Mouse (Mus musculus) liver, embryonic 16.5 days (tissue): ENCODE data around the gene Erbb3. TPM values are rescaled to one million over a fixed set of nuclear protein-coding genes. Genes with fewer than 3 reads are reported as not detected.

Experiments used
- ATAC-seq: fragments of 200-750 bp; cut with Nextera tagmentation; 2 replicates; pipeline ENCODE4 v1.8.0; 2017; ENCODE audit warnings: low read depth, mild to moderate bottlenecking, moderate number of reproducible peaks, moderate library complexity
- H3K27ac ChIP-seq: fragments of 300-500 bp; sonication (generic); 2 replicates; pipeline ENCODE4 v1.5.1; 2014; ENCODE audit warnings: mild to moderate bottlenecking, low read length
- H3K27me3 ChIP-seq: fragments of 300-500 bp; sonication (generic); 2 replicates; pipeline ENCODE4 v1.6.1; 2014; ENCODE audit warnings: low read depth, low read length, mixed read lengths; ENCODE audit not compliant: control insufficient read depth, insufficient read depth
- H3K36me3 ChIP-seq: fragments of 300-500 bp; sonication (generic); 2 replicates; pipeline ENCODE4 v1.6.1; 2014; ENCODE audit warnings: mild to moderate bottlenecking; ENCODE audit not compliant: control insufficient read depth, insufficient read depth
- H3K4me1 ChIP-seq: fragments of 300-500 bp; sonication (generic); 2 replicates; pipeline ENCODE4 v1.6.1; 2014; ENCODE audit warnings: low read depth, low read length, mixed read lengths; ENCODE audit not compliant: control insufficient read depth
- H3K4me2 ChIP-seq: fragments of 300-500 bp; sonication (generic); 2 replicates; pipeline ENCODE4 v1.6.1; 2014; ENCODE audit warnings: low read depth, low read length, mixed read lengths
- H3K4me3 ChIP-seq: fragments of 300-500 bp; sonication (generic); 2 replicates; pipeline ENCODE4 v1.5.1; 2014; ENCODE audit warnings: low read depth, mild to moderate bottlenecking, low read length
- H3K9ac ChIP-seq: fragments of 300-500 bp; sonication (generic); 2 replicates; pipeline ENCODE4 v1.6.1; 2014; ENCODE audit warnings: low read depth, low read length
- H3K9me3 ChIP-seq: fragments of 300-500 bp; sonication (generic); replicated peaks from 2 replicates; pipeline ENCODE4 v1.6.1; 2016; ENCODE audit warnings: low read length; ENCODE audit not compliant: control insufficient read depth
- WGBS: fragments of 180-500 bp; shearing (Covaris S2); extraction: QIAGEN DNeasy Blood & Tissue Kit; methylation state at CpG from one replicate; pipeline ENCODE4 v1.1.7; 2014; ENCODE audit not compliant: insufficient replicate concordance; 5-methylcytosine and 5-hydroxymethylcytosine counted together
- polyA plus RNA-seq: library from polyadenylated mRNA; unstranded; fragments of >200 nt; fragmentation: Nextera tagmentation; extraction: Ambion mirVana; gene quantifications from 2 replicates; pipeline ENCODE4 v1.2.1, GENCODE M21; 2015

Erbb3 gene
- polyA plus RNA-seq, 1 experiment from 2014 or later = 5.2 TPM

DNA sequence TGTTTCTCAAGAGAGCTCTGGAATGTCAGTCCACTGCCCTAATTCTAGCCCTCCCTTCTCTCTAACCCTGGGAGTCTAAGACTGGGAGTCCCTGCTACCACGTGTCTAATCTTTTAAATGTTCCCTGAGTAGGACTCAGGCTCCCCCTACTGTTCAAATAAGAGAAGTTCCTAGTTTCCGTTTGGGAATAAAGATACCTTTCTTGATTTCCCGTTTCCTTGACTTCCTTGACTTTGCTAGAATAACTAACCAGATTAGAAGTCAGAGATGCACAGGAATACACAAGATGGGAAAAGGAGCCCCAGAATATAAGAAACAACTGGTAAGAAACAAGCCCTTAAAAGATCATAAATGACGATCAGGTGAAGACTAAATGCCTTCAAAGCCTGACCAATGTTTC, 43.1 kb downstream of the Erbb3 start:
- 5% methylated on average over 4 of the region's 4 CpGs for WGBS
- H3K36me3 ChIP-seq = peaks cover 22% of the 10 kb centered on the region
- H3K27me3 ChIP-seq = no peaks in the 10 kb centered on the region
- peak overlapping the region; percentile 81 for H3K9ac ChIP-seq
- H3K4me2 ChIP-seq = peak overlapping the region; percentile 86
- H3K27ac ChIP-seq = peak overlapping the region; percentile 83
- H3K4me3 ChIP-seq = peak overlapping the region; percentile 75
- ATAC-seq = no peak
- H3K4me1 ChIP-seq = peaks cover 12% of the 10 kb centered on the region
- H3K9me3 ChIP-seq = no peaks in the 10 kb centered on the region

DNA sequence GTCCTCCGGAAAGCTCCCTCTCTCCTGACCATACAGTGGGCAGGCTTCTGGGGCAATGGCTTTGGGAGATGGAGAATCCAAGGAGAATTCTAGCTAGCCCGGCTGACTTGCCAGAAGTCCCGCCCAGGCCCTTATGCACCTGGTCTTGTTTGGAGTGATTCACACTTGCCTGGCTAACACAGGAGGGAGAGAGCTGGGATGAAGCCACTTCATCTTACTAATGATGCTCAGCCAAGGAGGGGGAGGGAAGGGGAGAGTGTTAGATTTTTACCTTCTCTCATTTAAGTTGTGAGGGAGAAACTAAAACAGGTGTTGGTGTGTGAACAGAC, 43.9 kb downstream of the Erbb3 start:
- peaks cover 12% of the 10 kb centered on the region for H3K4me1 ChIP-seq
- H3K27me3 ChIP-seq = no peaks in the 10 kb centered on the region
- no peak overlapping the region for H3K9ac ChIP-seq
- H3K4me3 ChIP-seq = no peak overlapping the region
- H3K4me2 ChIP-seq = no peak overlapping the region
- ATAC-seq = no peak
- no peak overlapping the region for H3K27ac ChIP-seq
- no peaks in the 10 kb centered on the region for H3K9me3 ChIP-seq
- H3K36me3 ChIP-seq = peaks cover 22% of the 10 kb centered on the region
- 82% methylated on average over 3 of the region's 3 CpGs for WGBS

DNA sequence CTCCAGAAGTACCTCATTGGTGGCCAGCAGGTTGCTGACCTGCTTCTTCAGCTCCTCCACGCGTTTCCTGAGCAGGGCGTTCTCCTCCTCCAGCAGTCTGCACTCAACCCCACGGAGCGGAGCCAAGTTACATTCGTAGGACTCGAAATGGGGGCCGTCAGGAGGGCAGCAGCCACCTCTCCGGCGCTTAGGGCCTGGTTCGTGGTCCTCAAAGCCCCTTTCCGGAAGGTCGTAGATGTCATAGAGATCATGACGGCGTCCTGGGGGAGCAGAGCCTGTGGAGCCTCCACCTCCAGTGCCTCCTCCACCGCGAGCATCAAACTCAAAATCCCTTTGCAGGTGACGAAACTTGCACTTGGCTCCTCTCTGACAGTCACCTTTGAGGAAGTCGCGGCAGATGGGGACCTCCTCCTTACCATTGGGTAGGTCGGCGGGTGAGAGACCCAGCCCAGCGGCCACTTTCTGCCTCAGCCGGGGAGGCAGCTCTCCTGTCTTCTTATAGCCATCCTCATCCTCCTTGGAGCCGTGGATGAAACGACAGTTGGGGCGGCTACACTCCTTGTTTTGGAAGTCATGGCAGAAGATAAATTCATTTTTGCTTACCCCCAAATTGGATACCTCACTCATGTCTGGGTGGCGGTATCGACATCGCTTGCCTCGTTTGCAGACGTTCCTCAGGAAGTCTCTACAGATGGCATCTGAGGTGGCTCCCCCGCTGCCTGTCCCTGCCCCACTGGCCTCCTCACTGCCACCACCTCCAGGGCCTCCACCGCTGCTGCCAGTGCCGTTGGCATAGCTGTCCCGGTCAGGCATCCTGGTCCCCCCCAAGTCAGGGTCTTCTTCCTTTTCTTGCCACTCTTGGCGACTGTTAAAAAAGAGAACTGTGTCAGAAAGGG, 44.5 kb downstream of the Erbb3 start:
- Histone ChIP-seq H3K27me3 (no peaks in the 10 kb centered on the region), H3K9me3 (no peaks in the 10 kb centered on the region), H3K4me1 (peaks cover 12% of the 10 kb centered on the region), H3K4me2 (no peak overlapping the region), H3K9ac (no peak overlapping the region), H3K27ac (no peak overlapping the region), H3K36me3 (peaks cover 22% of the 10 kb centered on the region), H3K4me3 (no peak overlapping the region)
- WGBS = 88% methylated on average over 37 of the region's 37 CpGs
- ATAC-seq = no peak

DNA sequence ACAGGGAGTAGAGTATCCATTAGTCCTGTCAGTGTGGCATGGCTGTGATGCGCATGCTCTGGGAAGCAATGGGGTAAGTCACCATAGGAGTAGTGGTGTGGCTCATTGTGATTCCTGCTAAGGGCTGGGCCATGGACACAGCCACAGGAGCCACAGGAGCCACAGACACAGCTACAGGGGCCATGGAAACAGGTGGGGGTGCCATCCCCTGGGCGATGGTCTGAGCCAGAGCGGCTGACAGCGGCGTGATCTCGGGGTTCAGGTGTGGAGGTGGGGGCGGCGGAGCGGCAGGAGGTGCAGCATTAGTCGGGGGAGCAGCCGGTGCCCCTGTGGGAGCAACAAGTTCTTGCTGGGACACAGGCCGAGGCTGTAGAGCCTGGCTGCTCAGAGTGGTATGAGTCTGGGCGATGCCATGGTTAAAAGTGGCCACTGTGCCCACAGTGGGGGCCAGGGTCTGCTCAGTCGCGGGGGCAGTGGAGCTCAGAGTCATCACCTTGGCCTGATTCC, 45.2 kb downstream of the Erbb3 start:
- H3K27me3 ChIP-seq = no peaks in the 10 kb centered on the region
- H3K9ac ChIP-seq = no peak overlapping the region
- H3K4me3 ChIP-seq = no peak overlapping the region
- H3K4me2 ChIP-seq = no peak overlapping the region
- peaks cover 8% of the 10 kb centered on the region for H3K4me1 ChIP-seq
- no peak overlapping the region for H3K27ac ChIP-seq
- no peak for ATAC-seq
- no peaks in the 10 kb centered on the region for H3K9me3 ChIP-seq
- WGBS = 90% methylated on average over 15 of the region's 15 CpGs
- peaks cover 22% of the 10 kb centered on the region for H3K36me3 ChIP-seq

DNA sequence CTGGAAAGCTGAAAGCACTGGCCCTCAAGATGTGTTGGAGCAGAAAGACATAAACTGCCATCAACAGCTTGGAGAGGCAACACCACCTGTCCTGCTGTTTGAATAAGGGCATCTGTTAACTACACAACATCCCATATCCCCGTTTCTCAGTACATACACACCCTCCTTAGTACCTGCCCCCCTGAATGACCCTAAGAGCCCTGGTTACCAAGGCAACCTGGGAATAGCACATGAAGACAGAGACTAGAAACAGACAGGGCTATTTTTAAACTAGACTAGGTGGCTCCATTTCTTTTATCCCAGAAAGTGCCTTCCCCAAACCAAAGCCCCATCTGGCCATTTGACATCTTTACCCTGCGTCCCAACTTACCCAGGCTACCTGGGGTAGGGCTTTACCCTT, 46.4 kb downstream of the Erbb3 start:
- WGBS = 71% methylated on average over 2 of the region's 2 CpGs
- Histone ChIP-seq H3K27me3 (no peaks in the 10 kb centered on the region), H3K4me3 (no peak overlapping the region), H3K27ac (no peak overlapping the region), H3K9ac (no peak overlapping the region), H3K36me3 (peaks cover 22% of the 10 kb centered on the region), H3K4me1 (peaks cover 8% of the 10 kb centered on the region), H3K9me3 (no peaks in the 10 kb centered on the region), H3K4me2 (no peak overlapping the region)
- ATAC-seq = no peak

DNA sequence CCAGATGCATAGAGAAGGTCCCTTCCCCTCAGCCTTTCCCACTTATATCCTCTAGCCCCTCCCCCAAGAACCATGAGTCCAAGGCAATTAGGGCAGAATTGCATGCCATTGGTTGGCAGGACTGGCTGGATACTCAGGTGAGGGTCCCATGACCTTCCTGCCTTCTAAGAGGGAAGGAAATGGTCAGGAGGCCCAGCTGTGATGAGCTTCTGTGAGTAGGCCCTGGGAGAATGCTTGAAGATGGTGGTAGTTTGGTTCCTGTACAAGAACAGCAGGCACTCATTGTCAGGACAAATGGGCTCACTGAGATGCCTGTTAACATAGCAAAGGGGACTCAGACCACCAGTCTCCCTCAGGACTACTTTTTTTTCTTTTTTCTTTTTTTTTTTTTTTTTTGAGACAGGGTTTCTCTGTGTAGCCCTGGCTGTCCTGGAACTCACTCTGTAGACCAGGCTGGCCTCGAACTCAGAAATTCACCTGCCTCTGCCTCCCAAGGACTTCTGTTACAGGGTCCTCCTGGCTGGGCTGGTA, 51.0 kb downstream of the Erbb3 start:
- no peak overlapping the region for H3K27ac ChIP-seq
- H3K4me2 ChIP-seq = no peak overlapping the region
- ATAC-seq = no peak
- H3K4me3 ChIP-seq = no peak overlapping the region
- no peaks in the 10 kb centered on the region for H3K27me3 ChIP-seq
- H3K4me1 ChIP-seq = peaks cover 15% of the 10 kb centered on the region
- no peaks in the 10 kb centered on the region; the same call in 1 of the 2 replicates for H3K36me3 ChIP-seq
- 69% methylated on average over 1 of the region's 1 CpGs for WGBS
- no peak overlapping the region for H3K9ac ChIP-seq
- no peaks in the 10 kb centered on the region for H3K9me3 ChIP-seq

DNA sequence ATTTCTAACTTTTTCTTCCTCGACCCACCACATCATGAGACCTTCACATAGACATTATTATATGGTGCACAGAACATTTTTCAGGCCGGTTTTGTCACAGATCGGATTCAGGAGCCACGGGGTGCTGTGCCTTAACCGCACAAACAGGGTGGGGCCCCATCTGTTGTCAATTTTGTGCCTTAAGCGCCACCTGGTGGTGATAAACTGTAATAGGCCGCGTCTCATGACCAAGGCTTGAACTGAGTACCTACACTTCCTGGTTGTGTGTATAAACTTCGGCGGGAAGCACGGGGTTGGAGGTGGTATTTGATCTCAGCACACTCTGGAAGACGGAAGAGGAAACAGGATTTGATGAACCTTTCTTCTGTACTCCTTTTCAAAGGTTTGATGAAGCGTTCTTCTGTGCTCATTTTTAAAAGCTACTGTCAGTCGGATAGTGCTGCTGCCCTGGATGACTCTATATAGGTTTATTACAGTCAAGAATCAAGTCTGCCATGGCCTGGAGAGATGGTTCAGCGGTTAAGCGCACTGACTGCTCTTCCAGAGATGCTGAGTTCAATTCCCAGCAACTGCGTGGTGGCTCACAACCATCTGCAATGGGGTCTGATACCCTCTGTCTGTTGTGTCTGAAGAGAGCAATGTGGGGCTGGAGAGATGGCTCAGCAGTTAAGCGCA, 53.0 kb downstream of the Erbb3 start:
- Histone ChIP-seq H3K4me1 (peaks cover 15% of the 10 kb centered on the region), H3K27me3 (no peaks in the 10 kb centered on the region), H3K4me2 (peak overlapping the region; percentile 51), H3K4me3 (peak overlapping the region; percentile 31), H3K27ac (peak overlapping the region; percentile 46), H3K9me3 (no peaks in the 10 kb centered on the region), H3K36me3 (no peaks in the 10 kb centered on the region), H3K9ac (peak overlapping the region; percentile 2)
- WGBS = 13% methylated on average over 18 of the region's 18 CpGs
- ATAC-seq = peak; percentile 98

DNA sequence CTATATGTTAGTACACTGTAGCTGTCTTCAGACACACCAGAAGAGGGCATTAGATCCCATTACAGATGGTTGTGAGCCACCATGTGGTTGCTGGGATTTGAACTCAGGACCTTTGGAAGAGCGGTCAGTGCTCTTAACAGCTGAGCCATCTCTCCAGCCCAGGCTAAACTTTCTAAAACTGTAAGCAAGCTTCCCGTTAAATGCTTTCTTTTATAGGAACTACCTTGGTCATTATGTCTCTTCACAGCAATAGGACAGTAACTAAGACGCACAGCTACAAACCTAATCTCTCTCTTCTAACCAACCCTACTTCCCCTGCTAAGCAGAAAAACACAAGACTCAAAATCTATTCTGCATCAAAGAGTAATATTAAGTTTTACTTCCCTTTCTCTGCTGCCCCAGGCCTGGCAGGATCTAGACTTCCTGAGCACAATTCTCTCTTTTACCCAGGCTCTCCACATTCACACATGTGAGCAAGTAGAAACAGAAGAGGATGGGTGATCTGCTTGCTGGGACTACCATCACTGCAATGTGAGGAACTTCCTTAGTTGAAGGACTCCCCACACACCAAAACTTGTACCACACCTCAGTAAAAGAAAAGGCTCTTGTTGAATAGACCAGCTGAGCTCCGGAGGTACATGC, 53.7 kb downstream of the Erbb3 start:
- peak overlapping the region; percentile 2; the same call in 1 of the 2 replicates for H3K9ac ChIP-seq
- H3K4me2 ChIP-seq = peak overlapping the region; percentile 51
- peak overlapping the region; percentile 31; the same call in 1 of the 2 replicates for H3K4me3 ChIP-seq
- no peaks in the 10 kb centered on the region for H3K9me3 ChIP-seq
- H3K27ac ChIP-seq = peak overlapping the region; percentile 46
- peak; percentile 17 for ATAC-seq
- no peaks in the 10 kb centered on the region for H3K36me3 ChIP-seq
- peaks cover 15% of the 10 kb centered on the region for H3K4me1 ChIP-seq
- no peaks in the 10 kb centered on the region for H3K27me3 ChIP-seq
- 55% methylated on average over 4 of the region's 4 CpGs for WGBS
